Mouse (Mus musculus): ENCODE results near the gene Osbpl3. TPM values are rescaled to one million over a fixed set of nuclear protein-coding genes. Genes with fewer than 3 reads are reported as not detected.

Osbpl3 gene
- total RNA-seq, 4 experiments from 2014 or later: 1.7 to 3.2 (median 2.3) TPM

- no peak for DNase-seq (ENCODE audit: low spot score in 2 of 2)
Measured at GRCm38 (mm10) chr6:50334846-50335821, 120.9 kb downstream of the Osbpl3 start.

- DNase-seq (ENCODE audit: low spot score in 2 of 2): no peak
Measured at GRCm38 (mm10) chr6:50333346-50333745, 122.7 kb downstream of the Osbpl3 start.

- no peak for DNase-seq (ENCODE audit: low spot score in 2 of 2)
Measured at GRCm38 (mm10) chr6:50331477-50331876, 124.5 kb downstream of the Osbpl3 start.

GRCm38 (mm10) chr6:50329380-50329779, 126.6 kb downstream of the Osbpl3 start:
- no peak for DNase-seq (ENCODE audit: low spot score in 2 of 2)

- DNase-seq (ENCODE audit: low spot score in 2 of 2): peak in 1 of 2 experiments; percentile 16
Measured at GRCm38 (mm10) chr6:50328901-50329300, 127.1 kb downstream of the Osbpl3 start.

- no peak for DNase-seq (ENCODE audit: low spot score in 2 of 2)
Measured at GRCm38 (mm10) chr6:50326192-50326591, 129.8 kb downstream of the Osbpl3 start.

GRCm38 (mm10) chr6:50325485-50325884, 130.5 kb downstream of the Osbpl3 start:
- no peak for DNase-seq (ENCODE audit: low spot score in 2 of 2)

GRCm38 (mm10) chr6:50322631-50323030, 133.4 kb downstream of the Osbpl3 start:
- DNase-seq (ENCODE audit: low spot score in 2 of 2): no peak

- no peak for DNase-seq (ENCODE audit: low spot score in 2 of 2)
Measured at GRCm38 (mm10) chr6:50321739-50322138, 134.3 kb downstream of the Osbpl3 start.

- no peak for DNase-seq (ENCODE audit: low spot score in 2 of 2)
Measured at GRCm38 (mm10) chr6:50318590-50319172, 137.3 kb downstream of the Osbpl3 start.

- no peak for DNase-seq (ENCODE audit: low spot score in 2 of 2)
Measured at GRCm38 (mm10) chr6:50318150-50318549, 137.9 kb downstream of the Osbpl3 start.

GRCm38 (mm10) chr6:50316795-50317505, 139.1 kb downstream of the Osbpl3 start:
- no peak for DNase-seq (ENCODE audit: low spot score in 2 of 2)

GRCm38 (mm10) chr6:50314406-50315071, 141.5 kb downstream of the Osbpl3 start:
- no peak for DNase-seq (ENCODE audit: low spot score in 2 of 2)

GRCm38 (mm10) chr6:50312647-50313046, 143.4 kb downstream of the Osbpl3 start:
- DNase-seq (ENCODE audit: low spot score in 2 of 2): peak; percentile 51 to 54

GRCm38 (mm10) chr6:50309019-50309418, 147.0 kb downstream of the Osbpl3 start:
- no peak for DNase-seq (ENCODE audit: low spot score in 2 of 2)

- no peak for DNase-seq (ENCODE audit: low spot score in 2 of 2)
Measured at GRCm38 (mm10) chr6:50306625-50307024, 149.4 kb downstream of the Osbpl3 start.

- peak; percentile 14 to 57 for DNase-seq (ENCODE audit: low spot score in 2 of 2)
Measured at GRCm38 (mm10) chr6:50304949-50305491, 151.0 kb downstream of the Osbpl3 start.

- no peak for DNase-seq (ENCODE audit: low spot score in 2 of 2)
Measured at GRCm38 (mm10) chr6:50301121-50301520, 154.9 kb downstream of the Osbpl3 start.

- no peak for DNase-seq (ENCODE audit: low spot score in 2 of 2)
Measured at GRCm38 (mm10) chr6:50300622-50301021, 155.4 kb downstream of the Osbpl3 start.

- DNase-seq (ENCODE audit: low spot score in 2 of 2): no peak
Measured at GRCm38 (mm10) chr6:50299071-50299470, 156.9 kb downstream of the Osbpl3 start.

GRCm38 (mm10) chr6:50297671-50298070, 158.3 kb downstream of the Osbpl3 start:
- DNase-seq (ENCODE audit: low spot score in 2 of 2): no peak
